Mouse (Mus musculus) cerebellum, postnatal 14 days (tissue): Measurements from ENCODE around the gene Gm364.
A peak's percentile ranks its signal among the peaks of the same experiment; 100 is the strongest.

ENCODE experiments used
- DNase-seq, 2 experiments: peaks; one replicate each; pipeline ENCODE4 v3.0.0; 2021; ENCODE audit warnings: mixed read lengths in 2 of 2

Gm364 gene

GRCm38 (mm10) chrX:57408769-57409168 lies at the start of gene Gm364:
Gene Gm364 (plus strand): TSS chrX:57409154.
- peak in 1 of 2 experiments; percentile 20 for DNase-seq

- no peak for DNase-seq
These were observed 49.6 kb upstream of the Gm364 start for GRCm38 (mm10) chrX:57359316-57359715.

GRCm38 (mm10) chrX:57364891-57365569 lies 43.9 kb upstream of the Gm364 start:
- DNase-seq = no peak

GRCm38 (mm10) chrX:57372965-57373364 lies 36.0 kb upstream of the Gm364 start:
- no peak for DNase-seq

GRCm38 (mm10) chrX:57373543-57373942 lies 35.4 kb upstream of the Gm364 start:
- no peak for DNase-seq

GRCm38 (mm10) chrX:57374029-57374428 lies 34.9 kb upstream of the Gm364 start:
- DNase-seq = no peak

GRCm38 (mm10) chrX:57377096-57377495 lies 31.9 kb upstream of the Gm364 start:
- DNase-seq = no peak

GRCm38 (mm10) chrX:57378579-57378978 lies 30.4 kb upstream of the Gm364 start:
- no peak for DNase-seq

- peak; percentile 39 to 49 for DNase-seq
These were observed 28.0 kb upstream of the Gm364 start for GRCm38 (mm10) chrX:57380915-57381314.

GRCm38 (mm10) chrX:57392367-57393246 lies 16.3 kb upstream of the Gm364 start, which contains the start of gene Rbmx:
Gene Rbmx (minus strand): TSS chrX:57393036.
- peak; percentile 85 to 89 for DNase-seq

- DNase-seq = peak in 1 of 2 experiments; percentile 17
These were observed 15.5 kb upstream of the Gm364 start for GRCm38 (mm10) chrX:57393412-57393811.

- DNase-seq = no peak
These were observed 7.6 kb upstream of the Gm364 start for GRCm38 (mm10) chrX:57401388-57401787.

- peak; percentile 9 to 22 for DNase-seq
These were observed 5.3 kb upstream of the Gm364 start for GRCm38 (mm10) chrX:57403651-57404050.

- peak; percentile 5 to 27 for DNase-seq
These were observed 22.7 kb downstream of the Gm364 start for GRCm38 (mm10) chrX:57431610-57432009.

GRCm38 (mm10) chrX:57433897-57434296 lies 24.9 kb downstream of the Gm364 start:
- DNase-seq = no peak

- DNase-seq = peak; percentile 15 to 16
These were observed 94.7 kb downstream of the Gm364 start, which contains the start of gene Gpr101 for GRCm38 (mm10) chrX:57503634-57504033. Gene Gpr101 (minus strand): TSS chrX:57503757.

GRCm38 (mm10) chrX:57506247-57506646 lies 97.3 kb downstream of the Gm364 start:
- DNase-seq = no peak

GRCm38 (mm10) chrX:57521117-57522095 lies 112.5 kb downstream of the Gm364 start:
- DNase-seq = peak; percentile 15 to 21
